Mouse (Mus musculus): ENCODE measurements around the gene Prmt8. TPM values are rescaled to one million over a fixed set of nuclear protein-coding genes. Genes with fewer than 3 reads are reported as not detected.

Prmt8 gene
- polyA plus RNA-seq, 1 experiment from 2014 or later, result 0.09 TPM

GRCm38 (mm10) chr6:127739921-127740320 is 29.4 kb downstream of the Prmt8 start:
- no peak overlapping the region for H3K27ac ChIP-seq (replicated peaks in 1 of 2; ENCODE audit: control insufficient read depth in 1 of 2, insufficient read depth in 1 of 2, low read depth in 2 of 2, low read length in 2 of 2)
- no peaks in the 10 kb centered on the region for H3K36me3 ChIP-seq (ENCODE audit: control insufficient read depth, insufficient read depth, low read length)
- ATAC-seq (ENCODE audit: insufficient number of reproducible peaks, insufficient read depth, low FRiP score, low read depth), result no peak
- H3K9me3 ChIP-seq (ENCODE audit: control insufficient read depth, low read length), result no peaks in the 10 kb centered on the region
- no peaks in the 10 kb centered on the region for H3K27me3 ChIP-seq (ENCODE audit: control insufficient read depth, insufficient read depth, low read length)
- H3K4me2 ChIP-seq (ENCODE audit: low read length), result no peak overlapping the region
- 70% methylated on average over 5 of the region's 5 CpGs for WGBS
- no peak overlapping the region for H3K4me3 ChIP-seq (ENCODE audit: control insufficient read depth in 1 of 2, insufficient read depth in 1 of 2, low read depth in 1 of 2, low read length in 2 of 2)
- peaks cover 21 to 23% of the 10 kb centered on the region in 2 experiments for H3K4me1 ChIP-seq (ENCODE audit: control insufficient read depth in 2 of 2, insufficient read depth in 2 of 2, low read length in 2 of 2)
- peak overlapping the region; percentile 21; the same call in 1 of the 2 replicates for H3K9ac ChIP-seq (ENCODE audit: low read length)

DNA sequence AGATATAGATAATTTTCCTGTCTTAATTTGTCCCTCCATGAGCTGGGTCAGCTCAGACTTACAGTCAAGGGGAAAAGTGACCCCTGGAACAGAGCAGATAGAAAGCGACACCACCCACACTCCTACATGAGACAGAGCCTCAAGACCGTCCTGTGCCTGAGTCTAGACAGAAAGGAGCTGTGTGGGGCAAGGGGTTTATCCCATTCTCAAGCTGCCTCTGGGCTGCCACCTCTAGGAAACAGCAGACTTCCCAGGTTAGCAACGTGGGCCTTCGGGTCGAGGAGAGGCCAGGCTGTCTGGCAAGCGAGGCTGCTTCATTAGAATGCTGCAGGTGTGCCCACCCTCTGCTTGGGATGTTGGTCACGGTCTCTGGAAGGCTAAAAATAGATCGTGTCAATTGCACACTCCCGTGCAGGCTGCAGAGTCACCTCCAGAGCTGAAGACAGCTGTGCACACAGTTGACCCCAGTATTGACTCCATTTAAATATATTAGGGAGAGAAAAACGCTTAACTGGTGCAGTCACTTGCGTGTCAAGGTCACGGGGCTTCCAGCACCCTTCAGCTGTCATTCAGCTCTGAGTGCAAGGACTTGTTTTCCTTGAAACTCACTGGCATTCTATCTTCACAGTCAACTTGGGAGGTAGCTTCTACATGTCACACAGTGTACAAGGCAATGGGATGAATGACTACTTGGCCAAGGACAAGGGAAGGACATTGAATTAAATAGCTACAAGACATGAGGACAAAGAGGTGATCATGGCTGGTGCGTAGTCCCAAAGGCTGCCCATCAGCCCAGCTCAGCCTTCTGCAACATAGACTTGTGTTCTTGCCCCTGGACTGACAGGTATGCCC is 33.9 kb downstream of the Prmt8 start:
- peaks cover 4% of the 10 kb centered on the region; the same call in 1 of the 2 replicates for H3K27me3 ChIP-seq (ENCODE audit: control insufficient read depth, insufficient read depth, low read length)
- no peak overlapping the region for H3K4me3 ChIP-seq (ENCODE audit: control insufficient read depth in 1 of 2, insufficient read depth in 1 of 2, low read depth in 1 of 2, low read length in 2 of 2)
- peak overlapping the region; percentile 29; the same call in 1 of the 2 replicates for H3K4me2 ChIP-seq (ENCODE audit: low read length)
- peak overlapping the region; percentile 6 to 24; a peak in 2 of 4 replicates for H3K27ac ChIP-seq (replicated peaks in 1 of 2; ENCODE audit: control insufficient read depth in 1 of 2, insufficient read depth in 1 of 2, low read depth in 2 of 2, low read length in 2 of 2)
- 38% methylated on average over 13 of the region's 13 CpGs for WGBS
- H3K9me3 ChIP-seq (ENCODE audit: control insufficient read depth, low read length), result no peaks in the 10 kb centered on the region
- no peak for ATAC-seq (ENCODE audit: insufficient number of reproducible peaks, insufficient read depth, low FRiP score, low read depth)
- peaks cover 15 to 17% of the 10 kb centered on the region in 2 experiments for H3K4me1 ChIP-seq (ENCODE audit: control insufficient read depth in 2 of 2, insufficient read depth in 2 of 2, low read length in 2 of 2)
- H3K36me3 ChIP-seq (ENCODE audit: control insufficient read depth, insufficient read depth, low read length), result no peaks in the 10 kb centered on the region
- H3K9ac ChIP-seq (ENCODE audit: low read length), result no peak overlapping the region

GRCm38 (mm10) chr6:127723126-127723525 is 46.1 kb downstream of the Prmt8 start:
- Histone ChIP-seq H3K4me1 (ENCODE audit: control insufficient read depth in 2 of 2, insufficient read depth in 2 of 2, low read length in 2 of 2) (no peaks in the 10 kb centered on the region), H3K27ac (replicated peaks in 1 of 2; ENCODE audit: control insufficient read depth in 1 of 2, insufficient read depth in 1 of 2, low read depth in 2 of 2, low read length in 2 of 2) (no peak overlapping the region), H3K9ac (ENCODE audit: low read length) (no peak overlapping the region), H3K9me3 (ENCODE audit: control insufficient read depth, low read length) (no peaks in the 10 kb centered on the region), H3K4me2 (ENCODE audit: low read length) (no peak overlapping the region), H3K27me3 (ENCODE audit: control insufficient read depth, insufficient read depth, low read length) (no peaks in the 10 kb centered on the region), H3K36me3 (ENCODE audit: control insufficient read depth, insufficient read depth, low read length) (no peaks in the 10 kb centered on the region), H3K4me3 (ENCODE audit: control insufficient read depth in 1 of 2, insufficient read depth in 1 of 2, low read depth in 1 of 2, low read length in 2 of 2) (no peak overlapping the region)
- WGBS, result 51% methylated on average over 8 of the region's 8 CpGs
- ATAC-seq (ENCODE audit: insufficient number of reproducible peaks, insufficient read depth, low FRiP score, low read depth), result no peak

DNA sequence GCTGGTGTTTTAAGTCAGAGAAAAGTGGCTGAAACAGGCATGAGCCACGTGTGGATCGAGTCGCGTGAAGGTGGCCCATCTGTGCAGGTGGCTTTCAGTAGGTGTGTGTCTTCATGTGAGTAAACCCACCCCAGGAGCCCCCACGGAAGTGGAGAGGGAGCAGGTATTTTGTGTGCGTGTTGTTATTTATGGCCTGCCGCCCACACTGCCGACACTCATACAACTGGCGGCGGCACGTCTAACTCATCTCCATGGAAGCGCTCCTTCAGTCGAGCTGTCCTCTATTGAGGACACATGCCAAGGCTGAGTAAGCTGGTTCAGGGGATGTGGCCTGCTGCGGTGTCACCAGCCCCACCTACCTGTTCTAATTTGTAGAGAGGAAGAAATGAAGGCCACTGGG is 49.4 kb downstream of the Prmt8 start:
- Histone ChIP-seq H3K36me3 (ENCODE audit: control insufficient read depth, insufficient read depth, low read length) (no peaks in the 10 kb centered on the region), H3K9ac (ENCODE audit: low read length) (no peak overlapping the region), H3K4me1 (ENCODE audit: control insufficient read depth in 2 of 2, insufficient read depth in 2 of 2, low read length in 2 of 2) (peaks cover 3 to 7% of the 10 kb centered on the region in 2 experiments; a peak in 3 of 4 replicates), H3K4me2 (ENCODE audit: low read length) (no peak overlapping the region), H3K27ac (replicated peaks in 1 of 2; ENCODE audit: control insufficient read depth in 1 of 2, insufficient read depth in 1 of 2, low read depth in 2 of 2, low read length in 2 of 2) (no peak overlapping the region), H3K9me3 (ENCODE audit: control insufficient read depth, low read length) (no peaks in the 10 kb centered on the region), H3K27me3 (ENCODE audit: control insufficient read depth, insufficient read depth, low read length) (no peaks in the 10 kb centered on the region), H3K4me3 (ENCODE audit: control insufficient read depth in 1 of 2, insufficient read depth in 1 of 2, low read depth in 1 of 2, low read length in 2 of 2) (no peak overlapping the region)
- WGBS, result 88% methylated on average over 14 of the region's 14 CpGs
- ATAC-seq (ENCODE audit: insufficient number of reproducible peaks, insufficient read depth, low FRiP score, low read depth), result no peak

GRCm38 (mm10) chr6:127717239-127718137 is 51.8 kb downstream of the Prmt8 start:
- 73% methylated on average over 21 of the region's 21 CpGs for whole genome bisulfite sequencing
- H3K4me3 ChIP-seq (ENCODE audit: control insufficient read depth in 1 of 2, insufficient read depth in 1 of 2, low read depth in 1 of 2, low read length in 2 of 2), result no peak overlapping the region
- H3K4me1 ChIP-seq (ENCODE audit: control insufficient read depth in 2 of 2, insufficient read depth in 2 of 2, low read length in 2 of 2), result peaks cover 5 to 9% of the 10 kb centered on the region in 2 experiments; a peak in 3 of 4 replicates
- H3K36me3 ChIP-seq (ENCODE audit: control insufficient read depth, insufficient read depth, low read length), result no peaks in the 10 kb centered on the region
- no peak overlapping the region for H3K9ac ChIP-seq (ENCODE audit: low read length)
- H3K4me2 ChIP-seq (ENCODE audit: low read length), result no peak overlapping the region
- H3K27ac ChIP-seq (replicated peaks in 1 of 2; ENCODE audit: control insufficient read depth in 1 of 2, insufficient read depth in 1 of 2, low read depth in 2 of 2, low read length in 2 of 2), result no peak overlapping the region
- no peak for ATAC-seq (ENCODE audit: insufficient number of reproducible peaks, insufficient read depth, low FRiP score, low read depth)
- H3K9me3 ChIP-seq (ENCODE audit: control insufficient read depth, low read length), result no peaks in the 10 kb centered on the region
- H3K27me3 ChIP-seq (ENCODE audit: control insufficient read depth, insufficient read depth, low read length), result no peaks in the 10 kb centered on the region

DNA sequence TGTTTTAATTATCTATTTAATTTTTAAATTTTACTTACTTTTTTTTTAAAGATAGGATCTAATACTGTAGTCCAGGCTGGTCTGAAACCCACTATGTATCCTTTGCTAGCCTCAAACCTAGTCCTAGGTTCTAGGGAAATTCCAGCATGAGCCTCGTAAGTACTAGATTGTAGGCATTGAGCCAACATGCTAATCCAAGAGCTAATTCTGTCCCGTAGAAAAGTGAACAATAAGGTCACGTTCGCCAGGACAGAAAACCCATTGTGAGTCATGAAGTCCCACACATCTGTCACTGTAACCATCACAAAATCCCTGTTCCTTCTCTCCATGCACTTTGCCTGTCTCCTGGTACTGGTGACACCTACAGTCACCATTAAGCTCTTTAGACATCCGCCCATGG is 53.8 kb downstream of the Prmt8 start:
- Histone ChIP-seq H3K36me3 (ENCODE audit: control insufficient read depth, insufficient read depth, low read length) (no peaks in the 10 kb centered on the region), H3K9me3 (ENCODE audit: control insufficient read depth, low read length) (no peaks in the 10 kb centered on the region), H3K27me3 (ENCODE audit: control insufficient read depth, insufficient read depth, low read length) (no peaks in the 10 kb centered on the region), H3K9ac (ENCODE audit: low read length) (no peak overlapping the region), H3K4me1 (ENCODE audit: control insufficient read depth in 2 of 2, insufficient read depth in 2 of 2, low read length in 2 of 2) (peaks cover 5 to 9% of the 10 kb centered on the region in 2 experiments; a peak in 3 of 4 replicates), H3K27ac (replicated peaks in 1 of 2; ENCODE audit: control insufficient read depth in 1 of 2, insufficient read depth in 1 of 2, low read depth in 2 of 2, low read length in 2 of 2) (no peak overlapping the region), H3K4me3 (ENCODE audit: control insufficient read depth in 1 of 2, insufficient read depth in 1 of 2, low read depth in 1 of 2, low read length in 2 of 2) (no peak overlapping the region), H3K4me2 (ENCODE audit: low read length) (no peak overlapping the region)
- WGBS, result 24% methylated on average over 5 of the region's 5 CpGs
- 0 out of 2 replicates have a peak, but pooled peaks have one; percentile 16 for ATAC-seq (ENCODE audit: insufficient number of reproducible peaks, insufficient read depth, low FRiP score, low read depth)

GRCm38 (mm10) chr6:127714906-127715305 is 54.4 kb downstream of the Prmt8 start:
- no peak overlapping the region for H3K4me3 ChIP-seq (ENCODE audit: control insufficient read depth in 1 of 2, insufficient read depth in 1 of 2, low read depth in 1 of 2, low read length in 2 of 2)
- H3K36me3 ChIP-seq (ENCODE audit: control insufficient read depth, insufficient read depth, low read length), result no peaks in the 10 kb centered on the region
- no peak overlapping the region for H3K9ac ChIP-seq (ENCODE audit: low read length)
- H3K27ac ChIP-seq (replicated peaks in 1 of 2; ENCODE audit: control insufficient read depth in 1 of 2, insufficient read depth in 1 of 2, low read depth in 2 of 2, low read length in 2 of 2), result no peak overlapping the region
- H3K9me3 ChIP-seq (ENCODE audit: control insufficient read depth, low read length), result no peaks in the 10 kb centered on the region
- no peak overlapping the region for H3K4me2 ChIP-seq (ENCODE audit: low read length)
- no peaks in the 10 kb centered on the region for H3K27me3 ChIP-seq (ENCODE audit: control insufficient read depth, insufficient read depth, low read length)
- WGBS, result 23% methylated on average over 5 of the region's 5 CpGs
- peaks cover 5 to 9% of the 10 kb centered on the region in 2 experiments; a peak in 3 of 4 replicates for H3K4me1 ChIP-seq (ENCODE audit: control insufficient read depth in 2 of 2, insufficient read depth in 2 of 2, low read length in 2 of 2)
- ATAC-seq (ENCODE audit: insufficient number of reproducible peaks, insufficient read depth, low FRiP score, low read depth), result 0 out of 2 replicates have a peak, but pooled peaks have one; percentile 33

Data from heart, embryonic 14.5 days (tissue).